Mouse (Mus musculus): Measurements from ENCODE around the gene Gjb1.
"Not testable (repeated sequence)": the region's sequence is repeated elsewhere in the genome, so short reads cannot be mapped to it uniquely, and the experiment has no call there.

DNA sequence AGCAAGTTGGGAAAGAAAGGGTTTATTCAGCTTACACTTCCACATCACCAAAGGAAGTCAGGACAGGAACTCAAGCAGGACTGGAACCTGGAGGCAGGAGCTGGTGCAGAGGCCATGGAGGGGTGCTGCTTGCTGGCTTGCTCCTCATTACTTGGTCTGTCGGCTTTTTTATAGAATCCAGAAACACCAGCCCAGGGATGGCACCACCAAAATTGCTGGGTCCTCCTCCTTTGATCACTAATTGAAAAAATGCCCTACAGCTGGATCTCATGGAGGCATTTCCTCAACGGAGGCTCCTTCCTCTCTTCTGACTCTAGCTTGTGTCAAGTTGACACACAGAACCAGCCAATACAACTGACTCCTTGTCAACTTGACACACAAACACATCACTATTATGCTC is 33.3 kb upstream of the Gjb1 start:
- TF ChIP-seq CTCF (IDR thresholded peaks at IDR 0.05; ENCODE audit: control insufficient read depth, insufficient read depth, insufficient read length); USF1 (IDR thresholded peaks at IDR 0.05; ENCODE audit: low read depth); MYOG (IDR thresholded peaks at IDR 0.05; ENCODE audit: control insufficient read depth, extremely low read depth, insufficient read length); MYOD1 (IDR thresholded peaks at IDR 0.05; ENCODE audit: control insufficient read depth, insufficient read length, low read depth): not testable (repeated sequence)

Data from C2C12 (cell line).